Mouse (Mus musculus): ENCODE data around the gene Gnaz.

The Gnaz gene

GRCm38 (mm10) chr10:74973026-74973425 lies 6.0 kb downstream of the Gnaz start:
- DNase-seq = no peak

DNA sequence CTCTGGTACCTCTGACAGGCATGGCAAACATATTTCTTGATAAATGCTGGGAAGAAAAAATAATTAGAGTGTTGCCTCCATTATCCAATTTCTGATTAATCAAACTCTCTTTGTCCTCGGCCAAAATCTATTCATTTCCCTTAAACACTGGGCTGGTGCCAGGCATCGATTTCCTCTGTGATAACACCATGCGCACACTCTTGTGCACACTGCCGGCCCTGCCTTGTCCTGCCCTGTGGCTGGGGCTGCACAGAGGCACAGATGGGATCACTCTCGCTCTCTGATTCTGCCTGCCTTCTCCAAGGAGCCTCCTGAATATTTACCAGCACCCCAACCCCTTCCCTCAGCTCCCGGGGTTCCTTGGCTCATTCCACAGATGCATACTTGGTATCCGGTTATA lies 8.6 kb downstream of the Gnaz start:
- no peak for DNase-seq

DNA sequence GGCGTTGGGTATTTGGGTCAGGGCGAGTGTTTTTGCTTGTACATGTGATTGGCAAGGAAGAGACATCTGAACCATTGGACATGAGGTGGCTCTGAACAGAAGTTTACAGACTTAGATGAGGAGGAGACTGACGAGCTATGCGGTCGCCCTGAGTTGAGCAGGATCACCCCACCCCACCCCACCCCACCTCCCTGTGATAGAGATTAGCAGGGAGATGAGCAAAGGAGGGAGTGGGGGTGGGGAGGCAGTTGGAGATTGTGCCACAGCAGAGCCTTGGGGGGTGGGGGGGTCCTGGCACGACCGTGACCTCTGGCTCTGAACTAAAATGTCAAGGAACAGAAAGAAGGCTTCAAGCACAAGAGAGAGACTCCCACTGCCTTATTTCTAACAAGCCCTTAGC lies 9.5 kb downstream of the Gnaz start:
- no peak for DNase-seq

GRCm38 (mm10) chr10:74978056-74978455 lies 11.1 kb downstream of the Gnaz start:
- no peak for DNase-seq

DNA sequence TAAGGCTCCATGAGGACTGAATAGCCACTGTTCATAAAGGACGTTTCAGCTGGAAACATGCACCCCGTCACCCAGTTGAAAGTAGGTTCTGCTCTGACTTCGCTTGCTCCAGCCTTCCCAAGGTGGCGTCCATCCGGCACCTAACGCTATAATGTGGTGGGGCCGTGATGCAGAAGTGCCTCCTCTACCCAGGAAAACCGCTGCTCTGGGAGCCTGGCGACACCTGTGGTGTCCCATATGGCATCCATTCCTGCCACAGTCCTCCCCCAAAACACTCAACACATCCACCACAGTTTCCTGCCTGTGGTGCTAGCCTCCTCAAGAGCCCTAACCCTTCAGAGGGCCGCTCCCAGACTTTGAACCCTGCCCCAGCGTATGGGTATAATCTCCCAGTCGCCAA lies 14.2 kb downstream of the Gnaz start:
- DNase-seq = no peak

DNA sequence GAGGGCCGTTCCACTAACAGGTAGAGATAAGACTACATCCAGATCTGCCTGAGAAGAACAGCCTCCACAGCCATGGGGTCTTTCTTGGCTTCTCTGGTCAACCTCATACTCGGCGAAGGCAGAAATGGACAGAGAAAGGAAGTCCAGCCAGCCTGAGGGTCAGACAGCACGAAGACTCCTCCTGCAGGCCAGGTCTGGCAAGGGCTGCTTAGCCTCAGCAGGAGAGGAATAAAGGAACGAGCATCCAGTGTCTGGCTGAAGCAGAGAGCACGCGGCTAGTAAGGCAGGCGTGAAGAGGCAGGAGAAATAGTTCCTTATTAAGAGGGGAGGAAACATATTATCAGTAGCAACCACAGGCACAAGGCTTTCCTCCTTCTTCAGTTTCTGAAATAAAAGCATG lies 16.2 kb downstream of the Gnaz start:
- DNase-seq = no peak

GRCm38 (mm10) chr10:74987698-74988470 lies 20.9 kb downstream of the Gnaz start:
- DNase-seq = no peak

GRCm38 (mm10) chr10:74989814-74990213 lies 22.8 kb downstream of the Gnaz start:
- peak; percentile 12 for DNase-seq

- no peak for DNase-seq
Measured at GRCm38 (mm10) chr10:74990584-74991322, 23.8 kb downstream of the Gnaz start.

- no peak for DNase-seq
Measured at GRCm38 (mm10) chr10:74994863-74995262, 27.9 kb downstream of the Gnaz start.

- DNase-seq = no peak
Measured at GRCm38 (mm10) chr10:74995377-74995776, 28.4 kb downstream of the Gnaz start.

DNA sequence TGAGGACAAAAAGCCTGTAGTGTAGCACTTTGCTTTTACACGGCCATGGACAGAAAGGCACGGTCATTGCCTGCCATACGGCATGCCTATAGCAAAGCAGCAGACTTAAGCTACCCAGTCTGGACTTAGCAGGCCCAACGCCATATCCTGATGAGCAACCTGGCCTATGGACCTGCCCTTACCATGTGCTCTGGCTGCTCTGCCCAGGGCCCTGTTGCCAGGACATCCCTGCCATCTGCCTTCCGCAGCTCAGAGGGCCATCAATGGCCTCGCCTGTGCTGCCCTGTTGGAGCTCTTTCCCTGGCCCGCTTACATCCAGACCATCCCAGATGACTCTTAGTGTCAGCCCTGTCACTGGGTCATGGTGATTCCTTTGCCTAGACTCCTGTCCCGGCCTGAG lies 34.4 kb downstream of the Gnaz start:
- no peak for DNase-seq

GRCm38 (mm10) chr10:75004067-75004466 lies 37.1 kb downstream of the Gnaz start:
- no peak for DNase-seq

- DNase-seq = no peak
Measured at GRCm38 (mm10) chr10:75006889-75007662, 40.1 kb downstream of the Gnaz start.

- DNase-seq = no peak
Measured at GRCm38 (mm10) chr10:75010704-75011103, 43.7 kb downstream of the Gnaz start.

DNA sequence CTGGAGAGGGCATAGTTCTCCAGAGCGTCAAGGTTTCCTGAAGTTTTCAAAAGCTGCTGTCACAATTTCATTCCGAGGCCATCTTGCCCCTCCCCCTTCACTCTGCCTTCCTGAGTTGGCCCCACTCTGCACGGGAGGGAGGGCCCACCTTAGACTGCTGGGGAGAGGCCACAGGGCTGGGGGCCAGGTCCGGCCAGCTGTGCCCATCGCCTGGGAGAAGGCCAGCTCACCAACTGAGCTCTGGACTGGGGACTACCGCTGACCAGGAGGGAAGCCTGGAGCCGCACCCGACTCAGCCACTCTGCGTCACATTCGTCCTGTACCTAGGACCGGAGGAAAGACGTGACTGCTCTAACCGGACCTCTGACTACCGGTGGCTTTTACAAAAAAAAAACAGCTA lies 48.5 kb downstream of the Gnaz start:
- no peak for DNase-seq

DNA sequence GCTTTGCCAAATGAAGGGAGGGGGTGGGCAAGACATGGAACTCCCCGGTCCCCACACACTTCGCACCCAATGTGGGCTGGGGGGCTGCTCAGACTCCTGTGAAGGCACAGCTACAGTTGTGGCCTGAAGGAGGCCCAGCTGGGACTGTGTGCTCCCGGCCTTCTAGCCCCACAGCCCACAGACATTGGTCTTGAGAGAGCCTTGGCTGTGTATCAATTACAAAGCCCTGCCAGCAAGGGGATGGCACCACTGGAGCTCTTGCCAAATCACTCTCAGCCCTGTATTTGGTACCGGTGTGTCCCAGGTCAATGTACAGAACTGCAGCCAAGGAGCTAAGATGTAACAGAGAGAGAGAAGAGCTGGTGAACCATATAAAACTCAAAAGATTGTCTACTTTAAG lies 49.5 kb downstream of the Gnaz start:
- no peak for DNase-seq

- no peak for DNase-seq
Measured at GRCm38 (mm10) chr10:75020271-75020670, 53.3 kb downstream of the Gnaz start.

DNA sequence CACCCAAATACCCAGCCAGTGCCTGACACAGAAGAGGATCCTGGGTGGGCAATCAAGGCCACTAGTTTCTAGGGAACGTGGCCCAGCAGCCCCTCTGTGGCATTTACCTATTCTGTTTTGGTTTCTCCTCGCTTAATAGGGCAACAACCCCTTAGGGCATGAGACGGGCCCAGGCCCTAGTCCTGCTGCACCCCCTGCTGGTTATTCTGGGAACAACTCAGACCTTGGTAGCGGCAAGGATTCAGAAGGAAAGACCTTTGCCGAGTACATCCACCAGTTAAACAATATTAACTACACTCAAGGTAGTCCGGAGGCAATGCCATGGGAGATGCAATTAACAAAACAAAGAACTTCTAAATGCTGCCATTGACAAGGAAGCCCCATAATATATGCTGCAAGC lies 54.2 kb downstream of the Gnaz start:
- peak; percentile 70 for DNase-seq

DNA sequence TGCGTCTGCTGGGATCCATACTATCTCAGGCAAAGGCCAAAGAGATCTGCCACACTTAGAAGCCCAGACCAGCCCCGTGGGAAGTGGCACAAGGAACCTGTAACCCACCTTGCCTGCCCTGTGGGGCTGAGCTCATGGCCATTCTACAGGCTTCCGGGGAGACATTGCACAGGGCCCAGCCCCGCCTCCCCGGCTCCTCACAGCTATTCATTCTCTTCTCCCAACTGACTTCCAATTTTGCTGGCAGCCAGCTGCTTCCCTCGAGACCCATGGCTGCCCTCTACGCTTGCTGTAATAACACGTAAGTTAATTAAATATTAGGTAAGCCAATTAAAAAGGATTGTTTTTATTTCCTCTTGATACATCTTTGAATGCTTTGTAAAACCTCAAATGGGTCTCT lies 59.5 kb downstream of the Gnaz start:
- DNase-seq = no peak

DNA sequence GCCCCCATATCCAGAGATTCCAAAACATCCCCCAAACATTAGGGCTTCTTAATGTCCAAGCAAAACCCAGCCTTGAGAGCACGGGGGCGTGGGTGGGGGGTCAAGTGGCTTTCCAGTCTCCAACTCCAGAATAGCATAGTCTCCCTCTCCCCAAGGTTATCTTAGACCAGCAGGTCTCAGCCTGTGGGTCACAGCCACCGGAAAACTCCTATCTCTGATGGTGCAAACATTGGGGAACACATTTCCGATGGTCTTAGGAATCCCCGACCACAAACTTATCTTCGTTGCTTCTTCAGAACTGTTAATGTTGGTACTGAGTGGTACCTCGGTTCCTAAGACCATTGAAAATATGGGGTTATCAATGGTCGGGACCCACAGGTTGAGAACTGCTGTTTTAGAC lies 61.8 kb downstream of the Gnaz start:
- no peak for DNase-seq

- DNase-seq = no peak
Measured at GRCm38 (mm10) chr10:75029677-75030076, 62.7 kb downstream of the Gnaz start.

DNA sequence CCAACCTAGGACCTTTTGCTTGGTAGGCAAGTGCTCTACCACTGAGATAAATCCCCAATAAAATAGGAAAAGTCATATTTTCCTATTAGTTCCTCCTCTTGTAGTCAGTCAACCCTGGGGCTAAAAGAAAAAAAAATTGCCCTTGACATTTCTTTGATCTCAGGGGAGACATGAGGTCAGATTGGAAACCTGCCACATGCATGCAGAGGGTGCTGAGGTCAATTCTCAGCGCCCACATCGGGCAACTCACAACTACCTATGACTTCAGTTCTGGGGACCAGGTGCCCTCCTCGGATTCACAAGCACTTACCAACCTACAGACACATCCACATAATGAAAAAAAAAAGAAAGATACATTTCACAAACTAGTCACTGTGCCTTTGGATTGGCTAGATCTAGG lies 63.3 kb downstream of the Gnaz start:
- no peak for DNase-seq
